Mouse (Mus musculus) frontal cortex, postnatal 36 days (tissue): Measurements from ENCODE around the gene Atp13a3.
A peak's percentile ranks its signal among the peaks of the same experiment; 100 is the strongest.

Experiments
- DNase-seq, 2 experiments: peaks; one replicate each; pipeline ENCODE4 v3.0.0; 2022; ENCODE audit warnings: low spot score in 2 of 2

Gene Atp13a3

GRCm38 (mm10) chr16:30314236-30314635 is 91.5 kb downstream of the Atp13a3 start:
- DNase-seq, result no peak

GRCm38 (mm10) chr16:30310647-30311046 is 95.1 kb downstream of the Atp13a3 start, which contains the start of gene Gp5:
TSS of gene Gp5 (minus strand) at chr16:30310779.
- DNase-seq, result no peak

- DNase-seq, result no peak
These were observed 95.6 kb downstream of the Atp13a3 start for GRCm38 (mm10) chr16:30310171-30310515.

- DNase-seq, result peak; percentile 18 to 23
These were observed 96.2 kb downstream of the Atp13a3 start for GRCm38 (mm10) chr16:30309395-30310170.

- DNase-seq, result peak; percentile 65 to 71
These were observed 97.0 kb downstream of the Atp13a3 start for GRCm38 (mm10) chr16:30308616-30309394.

GRCm38 (mm10) chr16:30307961-30308615 is 97.7 kb downstream of the Atp13a3 start:
- no peak for DNase-seq

GRCm38 (mm10) chr16:30307306-30307705 is 98.5 kb downstream of the Atp13a3 start:
- DNase-seq, result no peak

- DNase-seq, result no peak
These were observed 99.7 kb downstream of the Atp13a3 start for GRCm38 (mm10) chr16:30306102-30306501.

GRCm38 (mm10) chr16:30304236-30304635 is 101.5 kb downstream of the Atp13a3 start:
- no peak for DNase-seq

- DNase-seq, result no peak
These were observed 102.4 kb downstream of the Atp13a3 start for GRCm38 (mm10) chr16:30303411-30303810.

- no peak for DNase-seq
These were observed 103.1 kb downstream of the Atp13a3 start for GRCm38 (mm10) chr16:30302686-30303085.

GRCm38 (mm10) chr16:30299711-30300277 is 106.0 kb downstream of the Atp13a3 start:
- no peak for DNase-seq

GRCm38 (mm10) chr16:30297450-30297849 is 108.3 kb downstream of the Atp13a3 start:
- DNase-seq, result no peak

GRCm38 (mm10) chr16:30296601-30297275 is 109.0 kb downstream of the Atp13a3 start:
- no peak for DNase-seq

- DNase-seq, result no peak
These were observed 110.7 kb downstream of the Atp13a3 start for GRCm38 (mm10) chr16:30295106-30295505.

GRCm38 (mm10) chr16:30290436-30290835 is 115.3 kb downstream of the Atp13a3 start:
- no peak for DNase-seq

GRCm38 (mm10) chr16:30285701-30286100 is 120.1 kb downstream of the Atp13a3 start:
- no peak for DNase-seq

GRCm38 (mm10) chr16:30283743-30284337 is 121.9 kb downstream of the Atp13a3 start:
- no peak for DNase-seq

GRCm38 (mm10) chr16:30282844-30283495 is 122.8 kb downstream of the Atp13a3 start, which contains the start of gene Lrrc15:
TSS of gene Lrrc15 (minus strand) at chr16:30283256.
- no peak for DNase-seq

- no peak for DNase-seq
These were observed 125.0 kb downstream of the Atp13a3 start for GRCm38 (mm10) chr16:30280676-30281297.
